Mouse (Mus musculus) brain, embryonic 14.5 days (tissue): ENCODE measurements around the gene Endou.

ENCODE experiments used
- CTCF ChIP-seq: fragments of 200-500 bp; IDR thresholded peaks from 2 replicates; pipeline ENCODE4 v1.5.1; 2012; ENCODE audit warnings: inconsistent platforms, mild to moderate bottlenecking, moderate library complexity, borderline replicate concordance; ENCODE audit not compliant: insufficient read depth, insufficient read length; ENCODE audit errors: extremely low read depth
- POLR2A ChIP-seq: fragments of 200-500 bp; IDR thresholded peaks from 2 replicates; pipeline ENCODE4 v1.6.1; 2012; ENCODE audit warnings: mild to moderate bottlenecking, inconsistent platforms, borderline replicate concordance; ENCODE audit not compliant: poor library complexity, insufficient read depth, insufficient read length, severe bottlenecking; ENCODE audit errors: extremely low read depth

GRCm38 (mm10) chr15:97776514-97776913, 45.4 kb upstream of the Endou start:
- TF ChIP-seq POLR2A (no peak), CTCF (peak; percentile 83)
